Mouse (Mus musculus) megakaryocyte, adult 5-6 weeks (primary cell): ENCODE data around the gene Lce1k. TPM values are rescaled to one million over a fixed set of nuclear protein-coding genes. Genes with fewer than 3 reads are reported as not detected.
"Not testable (repeated sequence)": the region's sequence is repeated elsewhere in the genome, so short reads cannot be mapped to it uniquely, and the experiment has no call there.

ENCODE experiments used
- ATAC-seq: 2 replicates; pipeline ENCODE4 v1.8.0; 2016; ENCODE audit warnings: mild to moderate bottlenecking, inconsistent platforms; ENCODE audit not compliant: poor library complexity, severe bottlenecking
- total RNA-seq, 2 experiments: library from RNA; stranded (forward) in 1 of 2; stranded (reverse) in 1 of 2; fragments of 153-499, 151-499 nt in 1 of 2; fragments of 221-1000, 200-1000 nt in 1 of 2; gene quantifications; 2 replicates each; pipeline versions ENCODE4 v1.2.3 to v1.2.4; 2015 to 2017

Gene Lce1k
- not detected in 2 replicates for total RNA-seq (2015)
- total RNA-seq (2017), result not detected in 2 replicates

DNA sequence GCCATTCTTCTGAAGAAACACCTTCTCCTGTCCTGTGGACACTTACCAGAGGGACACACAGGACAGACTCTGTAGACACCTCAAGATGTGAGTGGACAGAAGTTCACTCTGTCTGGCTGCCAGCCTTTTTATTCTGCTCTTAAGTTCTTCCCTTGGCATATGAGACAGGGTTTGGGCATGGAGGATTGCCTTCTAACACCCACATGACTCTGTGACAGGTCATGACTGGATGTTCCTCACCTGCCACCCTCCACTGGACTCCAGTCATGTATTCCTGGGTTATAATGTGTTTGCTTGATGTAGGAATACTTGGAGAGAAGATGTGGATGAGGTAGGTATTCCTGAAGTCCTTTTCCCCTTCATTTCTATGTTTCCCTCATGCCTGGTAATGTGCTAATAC, at the start of gene Lce1k:
TSS of gene Lce1k (minus strand) at position 101 of the 400 bp plus-strand sequence.
- ATAC-seq, result no peak

DNA sequence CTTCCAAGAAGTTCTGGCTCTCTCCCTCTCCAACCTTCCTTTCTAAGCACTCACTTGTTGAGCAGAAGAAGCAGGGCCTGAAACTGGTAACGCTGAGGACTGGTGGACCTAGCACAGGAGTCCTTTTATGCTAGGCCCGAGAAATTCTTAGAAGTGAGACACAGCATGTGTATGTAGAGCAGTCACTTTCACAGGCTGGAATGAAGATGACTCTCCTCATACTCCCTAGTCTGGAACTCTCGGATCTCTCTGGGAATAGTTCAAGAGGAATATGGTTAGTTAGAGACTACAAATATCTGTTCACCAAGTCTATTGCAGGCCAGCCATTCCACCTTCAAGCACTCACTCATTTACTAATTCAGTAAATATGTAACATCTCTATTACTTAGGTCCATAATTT, 43.5 kb upstream of the Lce1k start, which contains the start of gene Lce1l:
TSS of gene Lce1l (minus strand) at position 101 of the 400 bp plus-strand sequence.
- ATAC-seq, result no peak

DNA sequence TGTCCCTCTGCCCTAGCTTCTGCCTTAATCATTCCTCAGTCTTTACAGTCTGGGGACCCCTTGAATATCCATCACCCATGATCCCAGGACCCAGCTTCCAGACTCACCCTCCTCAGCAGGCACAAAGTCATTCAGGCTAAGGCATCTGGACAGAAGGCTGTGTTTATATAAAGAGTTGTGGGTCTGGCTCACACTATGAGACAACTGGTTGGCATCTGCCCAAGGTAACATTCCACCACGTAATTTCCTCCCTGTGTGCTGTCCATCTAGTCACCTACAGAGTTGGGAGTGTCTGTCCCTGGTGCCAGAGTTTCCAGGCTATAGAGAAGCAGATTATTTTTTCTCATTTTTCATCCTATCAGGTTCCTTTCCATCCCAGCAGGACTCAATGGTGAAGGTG, 19.4 kb upstream of the Lce1k start, which contains the start of gene Kprp:
TSS of gene Kprp (minus strand) at position 140 of the 400 bp plus-strand sequence.
- ATAC-seq, result no peak

DNA sequence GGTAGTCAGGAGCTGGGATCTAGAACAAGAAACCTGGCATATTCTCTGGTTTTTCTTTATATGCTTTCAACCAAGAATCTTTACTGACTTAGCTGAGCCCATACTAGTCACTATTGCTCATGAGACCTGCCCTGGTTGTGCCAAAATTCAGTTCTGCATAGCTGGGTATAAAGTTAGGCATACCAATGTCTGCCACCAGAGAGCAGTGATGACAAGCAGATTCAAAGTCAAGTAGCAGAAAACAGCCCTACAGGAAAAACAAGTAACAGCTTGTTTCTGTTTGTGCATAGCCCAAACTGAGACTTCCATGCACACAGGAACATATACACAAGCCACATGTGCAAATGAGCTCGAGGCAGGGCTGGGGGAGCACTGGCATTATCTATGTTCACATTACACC, 18.1 kb upstream of the Lce1k start:
- ATAC-seq, result no peak

DNA sequence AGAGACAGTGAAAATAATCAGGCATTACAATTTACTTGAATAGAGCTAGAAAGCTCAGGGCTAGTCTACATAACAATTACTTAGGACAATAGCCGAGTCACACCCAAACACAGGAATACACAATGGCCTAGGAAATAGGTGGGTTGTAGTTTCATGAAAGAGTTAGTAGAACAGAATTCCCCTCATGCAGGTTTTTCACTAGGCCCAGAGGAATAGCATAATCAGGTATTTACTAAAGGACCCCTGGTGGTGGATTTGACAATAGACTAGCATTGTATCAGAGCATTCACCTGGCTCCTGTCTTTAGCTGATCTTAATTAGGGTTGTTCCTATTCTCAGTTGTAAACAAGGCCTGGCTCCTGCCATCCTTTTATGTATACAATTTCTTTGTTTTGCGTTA, 8.3 kb upstream of the Lce1k start:
- not testable (repeated sequence) for ATAC-seq

DNA sequence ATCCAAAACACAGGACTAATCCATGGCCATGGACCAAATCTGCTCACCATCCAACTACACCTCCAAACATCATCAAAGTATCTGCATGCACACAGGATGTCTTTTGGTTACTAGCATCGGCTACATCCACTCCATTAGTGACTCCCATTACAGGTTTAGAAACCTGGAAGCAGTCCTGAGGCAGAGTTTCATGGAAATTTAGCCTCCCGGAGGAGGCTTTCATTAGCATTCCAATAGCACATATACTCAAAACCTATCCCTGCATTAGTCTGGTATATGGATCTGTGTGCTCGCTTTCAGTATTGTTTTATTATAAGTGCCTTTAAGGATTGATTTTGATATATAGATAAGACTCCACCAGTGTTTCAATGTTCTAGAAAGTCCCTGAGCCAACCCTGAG, 7.9 kb upstream of the Lce1k start:
- ATAC-seq, result no peak

DNA sequence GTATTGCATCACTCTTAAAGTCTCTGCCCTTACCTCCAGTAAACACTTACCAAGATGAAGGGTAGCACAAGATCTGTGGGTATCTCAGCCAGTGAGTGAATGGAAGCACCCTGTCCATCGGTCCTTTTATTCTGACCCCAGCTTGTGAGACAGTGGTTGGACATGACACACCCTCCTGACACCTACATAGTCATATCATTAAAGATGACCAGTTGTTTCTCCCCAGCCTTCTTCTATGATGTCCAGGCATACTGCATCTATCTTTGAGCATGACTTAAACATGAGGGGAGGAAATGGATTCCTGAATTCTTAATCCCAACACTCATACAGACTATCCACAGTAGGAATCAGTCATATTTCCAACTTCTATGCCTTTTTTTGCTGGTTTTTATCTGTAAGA, 17.3 kb downstream of the Lce1k start, which contains the start of gene Lce1j:
TSS of gene Lce1j (minus strand) at position 101 of the 400 bp plus-strand sequence.
- no peak for ATAC-seq

DNA sequence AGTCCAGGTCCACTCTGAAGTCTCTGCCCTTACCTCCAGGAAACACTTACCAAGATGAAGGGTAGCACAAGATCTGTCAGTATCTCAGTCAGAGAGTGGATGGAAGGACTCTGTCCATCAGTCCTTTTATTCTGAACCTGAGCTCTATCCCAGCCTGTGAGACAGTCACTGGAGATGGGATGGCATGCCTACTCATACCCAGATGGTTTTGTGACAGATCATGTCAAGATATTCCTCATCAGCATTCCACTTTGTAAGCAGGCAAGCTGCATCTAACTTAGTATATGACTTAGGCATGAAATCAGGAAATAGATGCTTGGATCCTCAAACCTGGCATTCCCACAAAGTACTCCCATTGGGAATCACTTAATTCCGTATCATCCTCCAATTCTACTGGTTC, 28.9 kb downstream of the Lce1k start, which contains the start of gene Lce1i:
TSS of gene Lce1i (minus strand) at position 101 of the 400 bp plus-strand sequence.
- no peak for ATAC-seq

DNA sequence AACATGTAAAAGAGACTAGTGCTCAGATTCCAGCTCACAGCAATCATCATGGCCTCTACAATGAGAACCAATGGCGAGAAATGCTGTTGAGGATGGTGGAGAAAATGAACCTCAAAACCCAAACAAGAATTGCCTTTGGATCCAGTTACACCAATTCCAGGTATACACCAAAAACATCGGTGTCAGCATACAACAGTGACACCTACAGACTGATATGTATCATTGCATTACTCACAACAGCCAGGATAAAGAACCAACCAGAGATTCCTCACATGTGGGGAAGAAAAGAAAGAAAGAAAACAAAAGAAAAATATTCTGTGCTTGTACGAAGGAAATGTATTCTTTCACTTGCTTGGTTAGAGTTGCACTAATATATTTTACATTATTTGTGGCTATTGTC, 36.1 kb downstream of the Lce1k start:
- no peak for ATAC-seq

DNA sequence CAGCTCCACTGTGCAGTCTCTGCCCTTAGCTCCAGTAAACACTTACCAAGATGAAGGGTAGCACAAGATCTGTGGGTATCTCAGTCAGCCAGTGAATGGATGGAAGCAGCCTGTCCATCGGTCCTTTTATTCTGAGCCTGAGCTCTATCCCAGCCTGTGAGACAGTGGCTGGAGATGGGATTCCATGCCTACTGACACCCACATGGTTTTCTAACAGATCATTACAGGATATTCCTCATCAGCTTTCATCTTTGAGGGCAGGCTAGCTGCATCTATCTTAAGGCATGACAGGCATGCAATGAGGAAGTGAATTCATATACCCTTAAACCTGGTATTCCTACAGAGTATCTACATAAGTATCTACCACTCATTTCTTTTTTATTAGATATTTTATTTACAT, 42.7 kb downstream of the Lce1k start, which contains the start of gene Lce1h:
TSS of gene Lce1h (minus strand) at position 101 of the 400 bp plus-strand sequence.
- ATAC-seq, result no peak

Other genes with a start within 250 kb of the Lce1k start
- 0.18 TPM in 1 of 2 replicates, not detected in the other for gene Ivl, start 234.2 kb downstream of the Lce1k start, total RNA-seq (2015)
- gene Ivl, start 234.2 kb downstream of the Lce1k start, total RNA-seq (2017), result not detected in 2 replicates
- not detected in 2 replicates for gene Smcp, start 218.9 kb downstream of the Lce1k start, total RNA-seq (2015)
- not detected in 2 replicates for gene Smcp, start 218.9 kb downstream of the Lce1k start, total RNA-seq (2017)
- not detected in 2 replicates for gene 2210017I01Rik, start 200.4 kb downstream of the Lce1k start, total RNA-seq (2015)
- not detected in 2 replicates for gene 2210017I01Rik, start 200.4 kb downstream of the Lce1k start, total RNA-seq (2017)
- gene Lce6a, start 186.2 kb downstream of the Lce1k start, total RNA-seq (2015), result not detected in 2 replicates
- gene Lce6a, start 186.2 kb downstream of the Lce1k start, total RNA-seq (2017), result not detected in 2 replicates
- not detected in 2 replicates for gene Lce1a1, start 159.6 kb downstream of the Lce1k start, total RNA-seq (2015)
- gene Lce1a1, start 159.6 kb downstream of the Lce1k start, total RNA-seq (2017), result not detected in 2 replicates
- not detected in 2 replicates for gene Lce1b, start 151.0 kb downstream of the Lce1k start, total RNA-seq (2015)
- gene Lce1b, start 151.0 kb downstream of the Lce1k start, total RNA-seq (2017), result not detected in 2 replicates
- not detected in 2 replicates for gene Lce1a2, start 137.6 kb downstream of the Lce1k start, total RNA-seq (2015)
- gene Lce1a2, start 137.6 kb downstream of the Lce1k start, total RNA-seq (2017), result not detected in 2 replicates
- gene Lce1c, start 128.6 kb downstream of the Lce1k start, total RNA-seq (2015), result not detected in 2 replicates
- gene Lce1c, start 128.6 kb downstream of the Lce1k start, total RNA-seq (2017), result not detected in 2 replicates
- not detected in 2 replicates for gene Lce1d, start 120.7 kb downstream of the Lce1k start, total RNA-seq (2015)
- not detected in 2 replicates for gene Lce1d, start 120.7 kb downstream of the Lce1k start, total RNA-seq (2017)
- gene Lce1e, start 98.8 kb downstream of the Lce1k start, total RNA-seq (2015), result not detected in 2 replicates
- gene Lce1e, start 98.8 kb downstream of the Lce1k start, total RNA-seq (2017), result not detected in 2 replicates
- gene Lce1f, start 87.5 kb downstream of the Lce1k start, total RNA-seq (2015), result not detected in 2 replicates
- gene Lce1f, start 87.5 kb downstream of the Lce1k start, total RNA-seq (2017), result not detected in 2 replicates
- not detected in 2 replicates for gene Gm38119, start 68.8 kb downstream of the Lce1k start, total RNA-seq (2015)
- not detected in 2 replicates for gene Gm38119, start 68.8 kb downstream of the Lce1k start, total RNA-seq (2017)
- gene Lce1g, start 55.6 kb downstream of the Lce1k start, total RNA-seq (2015), result not detected in 2 replicates
- gene Lce1g, start 55.6 kb downstream of the Lce1k start, total RNA-seq (2017), result not detected in 2 replicates
- not detected in 2 replicates for gene Lce1h, start 42.8 kb downstream of the Lce1k start, total RNA-seq (2015)
- gene Lce1h, start 42.8 kb downstream of the Lce1k start, total RNA-seq (2017), result not detected in 2 replicates
- not detected in 2 replicates for gene Lce1i, start 29.0 kb downstream of the Lce1k start, total RNA-seq (2015)
- gene Lce1i, start 29.0 kb downstream of the Lce1k start, total RNA-seq (2017), result not detected in 2 replicates
- gene Lce1j, start 17.4 kb downstream of the Lce1k start, total RNA-seq (2015), result not detected in 2 replicates
- not detected in 2 replicates for gene Lce1j, start 17.4 kb downstream of the Lce1k start, total RNA-seq (2017)
- not detected in 2 replicates for gene Kprp, start 19.4 kb upstream of the Lce1k start, total RNA-seq (2015)
- not detected in 2 replicates for gene Kprp, start 19.4 kb upstream of the Lce1k start, total RNA-seq (2017)
- gene Lce1l, start 43.4 kb upstream of the Lce1k start, total RNA-seq (2015), result not detected in 2 replicates
- gene Lce1l, start 43.4 kb upstream of the Lce1k start, total RNA-seq (2017), result not detected in 2 replicates
- not detected in 2 replicates for gene 2310050C09Rik, start 62.3 kb upstream of the Lce1k start, total RNA-seq (2015)
- not detected in 2 replicates for gene 2310050C09Rik, start 62.3 kb upstream of the Lce1k start, total RNA-seq (2017)
- gene Lce3a, start 118.3 kb upstream of the Lce1k start, total RNA-seq (2015), result not detected in 2 replicates
- gene Lce3a, start 118.3 kb upstream of the Lce1k start, total RNA-seq (2017), result not detected in 2 replicates
- not detected in 2 replicates for gene Lce3b, start 125.1 kb upstream of the Lce1k start, total RNA-seq (2015)
- not detected in 2 replicates for gene Lce3b, start 125.1 kb upstream of the Lce1k start, total RNA-seq (2017)
- not detected in 2 replicates for gene Lce3c, start 136.6 kb upstream of the Lce1k start, total RNA-seq (2015)
- not detected in 2 replicates for gene Lce3c, start 136.6 kb upstream of the Lce1k start, total RNA-seq (2017)
- gene Lce3d, start 149.5 kb upstream of the Lce1k start, total RNA-seq (2015), result not detected in 2 replicates
- gene Lce3d, start 149.5 kb upstream of the Lce1k start, total RNA-seq (2017), result not detected in 2 replicates
- gene Lce3e, start 159.2 kb upstream of the Lce1k start, total RNA-seq (2015), result not detected in 2 replicates
- not detected in 2 replicates for gene Lce3e, start 159.2 kb upstream of the Lce1k start, total RNA-seq (2017)
- not detected in 2 replicates for gene Lce3f, start 184.3 kb upstream of the Lce1k start, total RNA-seq (2015)
- gene Lce3f, start 184.3 kb upstream of the Lce1k start, total RNA-seq (2017), result not detected in 2 replicates
- gene Crct1, start 207.8 kb upstream of the Lce1k start, total RNA-seq (2015), result not detected in 2 replicates
- gene Crct1, start 207.8 kb upstream of the Lce1k start, total RNA-seq (2017), result not detected in 2 replicates
- not detected in 2 replicates for gene Lce1m, start 211.2 kb upstream of the Lce1k start, total RNA-seq (2015)
- gene Lce1m, start 211.2 kb upstream of the Lce1k start, total RNA-seq (2017), result not detected in 2 replicates